Mouse (Mus musculus) ES-E14 (cell line): ENCODE data around the gene Tac2.

Experiments used
- HCFC1 ChIP-seq: IDR thresholded peaks from 2 replicates; pipeline ENCODE4 v1.6.1; 2012; ENCODE audit warnings: low read length, inconsistent platforms, borderline replicate concordance; ENCODE audit not compliant: insufficient read depth
- ZNF384 ChIP-seq: IDR thresholded peaks from 2 replicates; pipeline ENCODE4 v1.6.1; 2012; ENCODE audit warnings: low read depth, low read length, inconsistent platforms

- TF ChIP-seq ZNF384 (no peak), HCFC1 (no peak)
These were observed 6.1 kb downstream of the Tac2 start for GRCm38 (mm10) chr10:127730285-127730932.
